Mouse (Mus musculus): ENCODE results near the gene Ptk6. TPM values are rescaled to one million over a fixed set of nuclear protein-coding genes. Genes with fewer than 3 reads are reported as not detected.

Gene Ptk6
- polyA plus RNA-seq (2015; fragmentation: Nextera tagmentation; extraction: Ambion mirVana) = 0.12 TPM in 1 of 2 replicates, not detected in the other

DNA sequence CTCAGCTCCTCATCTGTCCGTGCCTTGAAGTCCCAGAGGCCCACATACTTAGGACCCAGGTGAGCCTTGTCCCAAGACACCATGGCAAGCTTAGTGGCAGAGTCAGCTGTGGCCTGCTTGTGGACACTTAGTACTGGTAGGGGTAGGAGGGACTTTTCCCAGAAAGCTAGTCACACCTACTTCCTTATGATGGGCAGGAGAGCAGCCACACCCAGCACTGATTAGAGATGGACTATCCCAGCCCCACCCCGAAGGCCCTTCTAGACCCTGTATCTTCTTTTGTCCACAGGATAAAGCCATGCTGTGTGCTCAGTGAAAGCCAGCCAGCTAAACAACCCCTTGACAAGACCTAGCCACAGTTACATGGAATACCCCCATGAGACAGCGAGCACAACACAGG lies at the start of gene Ptk6:
Gene Ptk6 (minus strand): TSS at position 368 of the 400 bp plus-strand sequence.
- Histone ChIP-seq H3K9me3 (no peaks in the 10 kb centered on the region), H3K27me3 (replicated peaks) (no peaks in the 10 kb centered on the region; the same call in 1 of the 2 replicates), H3K4me3 (replicated peaks) (no peak within 1 kb of the TSS), H3K36me3 (no peaks in the 10 kb centered on the region), H3K4me1 (no peaks in the 10 kb centered on the region), H3K9ac (no peak within 1 kb of the TSS), H3K27ac (no peak within 1 kb of the TSS), H3K4me2 (no peak within 1 kb of the TSS)
- no peak for ATAC-seq (ENCODE audit: insufficient read depth, low FRiP score, low read depth)
- 80% methylated on average over 3 of the region's 3 CpGs for WGBS

DNA sequence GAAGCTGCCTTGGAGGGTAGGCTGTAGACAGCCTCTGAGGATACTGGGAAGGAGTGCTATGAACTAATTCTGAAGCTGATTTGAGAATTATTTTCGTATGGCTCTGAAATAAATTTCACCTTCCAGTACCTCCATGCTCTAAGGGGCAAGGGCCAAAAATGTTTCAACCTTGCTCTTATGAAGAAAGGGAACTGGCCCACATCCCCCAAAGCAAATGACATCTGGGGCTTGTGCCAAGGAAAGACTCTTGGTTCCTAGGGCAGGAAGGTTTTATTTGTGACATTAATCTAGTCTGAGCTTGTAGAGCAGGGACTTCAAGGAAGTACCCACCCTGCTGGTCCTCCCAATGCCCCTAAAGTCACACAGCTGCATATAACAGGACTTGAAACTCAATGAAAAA lies 49.3 kb upstream of the Ptk6 start:
- no peak overlapping the region for H3K27ac ChIP-seq
- H3K27me3 ChIP-seq (replicated peaks) = no peaks in the 10 kb centered on the region
- ATAC-seq (ENCODE audit: insufficient read depth, low FRiP score, low read depth) = no peak
- H3K9ac ChIP-seq = no peak overlapping the region
- no peak overlapping the region for H3K4me3 ChIP-seq (replicated peaks)
- peaks cover 35% of the 10 kb centered on the region for H3K36me3 ChIP-seq
- no peaks in the 10 kb centered on the region for H3K9me3 ChIP-seq
- WGBS = 82% methylated on average over 1 of the region's 1 CpGs
- H3K4me2 ChIP-seq = no peak overlapping the region
- H3K4me1 ChIP-seq = no peaks in the 10 kb centered on the region

- no peak overlapping the region for H3K4me2 ChIP-seq
- H3K9me3 ChIP-seq = no peaks in the 10 kb centered on the region
- H3K9ac ChIP-seq = no peak overlapping the region
- no peaks in the 10 kb centered on the region for H3K4me1 ChIP-seq
- no peaks in the 10 kb centered on the region for H3K27me3 ChIP-seq (replicated peaks)
- no peak for ATAC-seq (ENCODE audit: insufficient read depth, low FRiP score, low read depth)
- H3K4me3 ChIP-seq (replicated peaks) = no peak overlapping the region
- 73% methylated on average over 10 of the region's 10 CpGs for WGBS
- H3K27ac ChIP-seq = no peak overlapping the region
- peaks cover 21% of the 10 kb centered on the region for H3K36me3 ChIP-seq
Observed at GRCm38 (mm10) chr2:181249217-181249616, 46.6 kb upstream of the Ptk6 start.

- no peak overlapping the region for H3K4me3 ChIP-seq (replicated peaks)
- no peak overlapping the region for H3K9ac ChIP-seq
- ATAC-seq (ENCODE audit: insufficient read depth, low FRiP score, low read depth) = no peak
- H3K4me1 ChIP-seq = peaks cover 7% of the 10 kb centered on the region; the same call in 1 of the 2 replicates
- no peaks in the 10 kb centered on the region for H3K9me3 ChIP-seq
- H3K36me3 ChIP-seq = no peaks in the 10 kb centered on the region
- H3K27me3 ChIP-seq (replicated peaks) = no peaks in the 10 kb centered on the region
- no peak overlapping the region for H3K27ac ChIP-seq
- 29% methylated on average over 2 of the region's 2 CpGs for WGBS
- no peak overlapping the region for H3K4me2 ChIP-seq
Observed at GRCm38 (mm10) chr2:181245031-181245430, 42.4 kb upstream of the Ptk6 start.

DNA sequence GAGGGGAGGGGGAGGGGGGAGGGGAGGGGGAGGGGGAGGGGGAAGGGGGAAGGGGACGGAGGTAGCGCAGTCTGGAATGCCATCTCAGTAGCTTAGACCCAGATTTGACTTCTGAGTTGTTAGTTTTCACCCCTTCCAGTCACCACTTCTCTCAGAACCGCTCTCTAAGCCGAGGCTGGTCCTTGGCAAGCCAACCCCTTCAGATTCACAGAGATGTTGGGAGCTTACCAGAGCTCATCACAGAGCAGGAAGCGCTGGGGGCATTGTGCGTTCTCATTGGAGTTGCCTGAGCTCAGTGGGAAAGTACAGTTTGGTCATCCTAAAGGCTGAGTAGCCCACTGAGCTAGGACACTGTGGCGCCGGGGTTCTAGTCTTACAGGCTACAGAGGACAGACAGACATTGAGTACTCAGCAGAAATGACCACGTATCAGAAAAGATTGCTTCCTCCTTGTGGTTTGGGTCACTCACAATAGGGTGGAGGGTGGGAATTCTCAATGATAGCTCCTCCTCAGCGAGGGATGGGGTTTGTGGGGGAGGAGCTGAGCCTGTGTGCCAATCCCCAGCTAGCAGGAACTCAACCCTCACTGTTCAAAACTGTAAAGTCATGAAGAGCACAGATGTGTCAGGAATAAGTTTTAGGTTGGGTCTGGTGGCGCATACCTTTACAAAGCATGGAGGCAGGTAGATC lies 41.3 kb upstream of the Ptk6 start:
- H3K4me3 ChIP-seq (replicated peaks) = no peak overlapping the region
- no peak overlapping the region for H3K27ac ChIP-seq
- H3K27me3 ChIP-seq (replicated peaks) = no peaks in the 10 kb centered on the region
- no peak overlapping the region for H3K9ac ChIP-seq
- peaks cover 7% of the 10 kb centered on the region; the same call in 1 of the 2 replicates for H3K4me1 ChIP-seq
- H3K36me3 ChIP-seq = no peaks in the 10 kb centered on the region
- no peak overlapping the region for H3K4me2 ChIP-seq
- ATAC-seq (ENCODE audit: insufficient read depth, low FRiP score, low read depth) = peak; percentile 28; the same call in 1 of the 2 replicates
- H3K9me3 ChIP-seq = no peaks in the 10 kb centered on the region
- WGBS = 32% methylated on average over 11 of the region's 11 CpGs

DNA sequence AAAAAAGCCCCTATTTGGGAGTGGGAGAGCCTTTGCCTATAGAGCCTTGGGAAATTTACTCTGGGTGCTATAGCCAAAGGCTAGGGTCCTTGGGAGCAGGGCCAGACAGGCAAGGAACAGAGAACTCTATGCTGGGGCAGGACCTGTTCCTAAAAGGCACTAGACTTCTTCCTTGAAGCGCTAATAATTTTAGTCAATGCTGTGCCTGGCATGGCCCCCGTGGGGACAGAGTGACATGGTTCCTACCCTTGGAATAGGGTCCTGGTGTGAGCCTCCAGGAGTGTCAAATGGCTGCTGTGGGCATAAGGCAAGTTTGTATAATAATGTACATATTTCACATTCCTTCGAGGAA lies 39.7 kb upstream of the Ptk6 start:
- no peak for ATAC-seq (ENCODE audit: insufficient read depth, low FRiP score, low read depth)
- Histone ChIP-seq H3K27ac (no peak overlapping the region), H3K9me3 (no peaks in the 10 kb centered on the region), H3K36me3 (no peaks in the 10 kb centered on the region), H3K27me3 (replicated peaks) (no peaks in the 10 kb centered on the region), H3K4me3 (replicated peaks) (peak overlapping the region; percentile 59), H3K4me1 (peaks cover 7% of the 10 kb centered on the region; the same call in 1 of the 2 replicates), H3K9ac (no peak overlapping the region), H3K4me2 (peak overlapping the region; percentile 67)
- 51% methylated on average over 3 of the region's 3 CpGs for WGBS

GRCm38 (mm10) chr2:181241602-181242313 lies 39.2 kb upstream of the Ptk6 start, which contains the start of gene Helz2:
Gene Helz2 (minus strand): TSS chr2:181242027.
- Histone ChIP-seq H3K27ac (no peak within 1 kb of the TSS), H3K27me3 (replicated peaks) (no peaks in the 10 kb centered on the region), H3K9ac (peak within 1 kb of the TSS; percentile 39; the same call in 1 of the 2 replicates), H3K9me3 (no peaks in the 10 kb centered on the region), H3K4me3 (replicated peaks) (peak within 1 kb of the TSS; percentile 59), H3K4me1 (peaks cover 7% of the 10 kb centered on the region; the same call in 1 of the 2 replicates), H3K36me3 (no peaks in the 10 kb centered on the region), H3K4me2 (peak within 1 kb of the TSS; percentile 67)
- WGBS = 5% methylated on average over 16 of the region's 16 CpGs
- ATAC-seq (ENCODE audit: insufficient read depth, low FRiP score, low read depth) = peak; percentile 81

GRCm38 (mm10) chr2:181240806-181241440 lies 38.3 kb upstream of the Ptk6 start:
- Histone ChIP-seq H3K9me3 (no peaks in the 10 kb centered on the region), H3K4me3 (replicated peaks) (peak overlapping the region; percentile 59), H3K27me3 (replicated peaks) (no peaks in the 10 kb centered on the region), H3K36me3 (no peaks in the 10 kb centered on the region), H3K4me1 (peaks cover 7% of the 10 kb centered on the region; the same call in 1 of the 2 replicates), H3K4me2 (peak overlapping the region; percentile 67), H3K27ac (no peak overlapping the region), H3K9ac (no peak overlapping the region)
- no peak for ATAC-seq (ENCODE audit: insufficient read depth, low FRiP score, low read depth)
- WGBS = 87% methylated on average over 13 of the region's 13 CpGs

DNA sequence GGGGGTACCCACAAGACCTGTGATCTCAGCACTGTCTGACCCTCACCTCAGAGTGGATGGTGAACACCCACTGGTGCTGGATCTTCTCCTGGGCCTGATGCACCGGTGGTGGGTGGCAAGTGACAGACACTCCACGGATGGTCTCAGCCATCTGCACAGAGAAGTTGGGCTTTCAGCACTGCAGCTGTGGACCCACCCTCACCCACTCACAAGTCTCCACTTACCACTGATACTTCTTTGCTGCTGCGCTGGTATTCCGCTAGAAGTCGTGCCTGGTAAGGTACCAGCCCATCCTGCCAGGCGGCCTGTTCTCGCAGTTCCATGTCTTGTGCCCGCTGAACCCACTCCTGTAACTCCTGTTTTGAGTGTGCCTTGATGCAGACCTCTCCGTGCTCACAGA lies 36.7 kb upstream of the Ptk6 start:
- H3K27ac ChIP-seq = no peak overlapping the region
- no peaks in the 10 kb centered on the region for H3K36me3 ChIP-seq
- H3K4me1 ChIP-seq = peaks cover 7% of the 10 kb centered on the region; the same call in 1 of the 2 replicates
- H3K4me3 ChIP-seq (replicated peaks) = no peak overlapping the region
- 91% methylated on average over 9 of the region's 9 CpGs for WGBS
- H3K27me3 ChIP-seq (replicated peaks) = no peaks in the 10 kb centered on the region
- H3K9me3 ChIP-seq = no peaks in the 10 kb centered on the region
- no peak overlapping the region for H3K4me2 ChIP-seq
- H3K9ac ChIP-seq = no peak overlapping the region
- no peak for ATAC-seq (ENCODE audit: insufficient read depth, low FRiP score, low read depth)

- no peak overlapping the region for H3K9ac ChIP-seq
- WGBS = 78% methylated on average over 2 of the region's 2 CpGs
- H3K4me1 ChIP-seq = peaks cover 7% of the 10 kb centered on the region; the same call in 1 of the 2 replicates
- no peaks in the 10 kb centered on the region for H3K9me3 ChIP-seq
- no peak overlapping the region for H3K4me3 ChIP-seq (replicated peaks)
- H3K27me3 ChIP-seq (replicated peaks) = no peaks in the 10 kb centered on the region
- no peak overlapping the region for H3K27ac ChIP-seq
- H3K4me2 ChIP-seq = no peak overlapping the region
- ATAC-seq (ENCODE audit: insufficient read depth, low FRiP score, low read depth) = no peak
- no peaks in the 10 kb centered on the region for H3K36me3 ChIP-seq
Observed at GRCm38 (mm10) chr2:181238861-181239260, 36.3 kb upstream of the Ptk6 start.

GRCm38 (mm10) chr2:181238091-181238610 lies 35.6 kb upstream of the Ptk6 start:
- H3K27ac ChIP-seq = no peak overlapping the region
- H3K4me2 ChIP-seq = no peak overlapping the region
- H3K36me3 ChIP-seq = no peaks in the 10 kb centered on the region
- H3K9ac ChIP-seq = no peak overlapping the region
- H3K4me3 ChIP-seq (replicated peaks) = no peak overlapping the region
- no peaks in the 10 kb centered on the region for H3K27me3 ChIP-seq (replicated peaks)
- no peak for ATAC-seq (ENCODE audit: insufficient read depth, low FRiP score, low read depth)
- no peaks in the 10 kb centered on the region for H3K9me3 ChIP-seq
- H3K4me1 ChIP-seq = peaks cover 7% of the 10 kb centered on the region; the same call in 1 of the 2 replicates
- WGBS = 82% methylated on average over 10 of the region's 10 CpGs

All from stomach, embryonic 15.5 days (tissue).